Mouse (Mus musculus) adrenal gland, adult 8-10 months (tissue): ENCODE results near the gene H2-DMb2. TPM values are rescaled to one million over a fixed set of nuclear protein-coding genes. Genes with fewer than 3 reads are reported as not detected.

Source experiments
- DNase-seq: peaks from one replicate; pipeline ENCODE4 v3.0.0; 2022
- total RNA-seq, 4 experiments: library from RNA; stranded (reverse); gene quantifications; 2 replicates each; pipeline ENCODE4 v1.2.4; 2022

The H2-DMb2 gene
- total RNA-seq, 4 experiments from 2014 or later, result 2.0 to 4.5 (median 4.0) TPM

GRCm38 (mm10) chr17:34119249-34120179 lies 23.6 kb upstream of the H2-DMb2 start, which contains the start of gene H2-DMa:
TSS of gene H2-DMa (plus strand) at chr17:34119541.
- DNase-seq, result peak; percentile 98

- peak; percentile 82 for DNase-seq
Observed at GRCm38 (mm10) chr17:34120180-34120723, 22.9 kb upstream of the H2-DMb2 start.

GRCm38 (mm10) chr17:34120814-34121171 lies 22.3 kb upstream of the H2-DMb2 start:
- DNase-seq, result peak; percentile 73

- peak; percentile 91 for DNase-seq
Observed at GRCm38 (mm10) chr17:34121172-34121878, 21.8 kb upstream of the H2-DMb2 start.

- DNase-seq, result peak; percentile 75
Observed at GRCm38 (mm10) chr17:34121879-34122187, 21.3 kb upstream of the H2-DMb2 start.

GRCm38 (mm10) chr17:34122188-34122984 lies 20.7 kb upstream of the H2-DMb2 start, which contains the start of gene Brd2:
TSS of gene Brd2 (minus strand) at chr17:34122634.
- DNase-seq, result peak; percentile 96

- no peak for DNase-seq
Observed at GRCm38 (mm10) chr17:34123111-34123510, 20.0 kb upstream of the H2-DMb2 start.

GRCm38 (mm10) chr17:34123518-34123917 lies 19.6 kb upstream of the H2-DMb2 start:
- DNase-seq, result no peak

GRCm38 (mm10) chr17:34124649-34125048 lies 18.5 kb upstream of the H2-DMb2 start:
- no peak for DNase-seq

GRCm38 (mm10) chr17:34126826-34127420 lies 16.2 kb upstream of the H2-DMb2 start:
- DNase-seq, result no peak

GRCm38 (mm10) chr17:34127475-34127874 lies 15.6 kb upstream of the H2-DMb2 start:
- DNase-seq, result no peak

- no peak for DNase-seq
Observed at GRCm38 (mm10) chr17:34128264-34128937, 14.7 kb upstream of the H2-DMb2 start.

- no peak for DNase-seq
Observed at GRCm38 (mm10) chr17:34128944-34129791, 13.9 kb upstream of the H2-DMb2 start.

GRCm38 (mm10) chr17:34130073-34130947 lies 12.8 kb upstream of the H2-DMb2 start:
- no peak for DNase-seq

- no peak for DNase-seq
Observed at GRCm38 (mm10) chr17:34131911-34132310, 11.2 kb upstream of the H2-DMb2 start.

GRCm38 (mm10) chr17:34133289-34133688 lies 9.8 kb upstream of the H2-DMb2 start:
- DNase-seq, result no peak

- DNase-seq, result no peak
Observed at GRCm38 (mm10) chr17:34134451-34134850, 8.7 kb upstream of the H2-DMb2 start.

- DNase-seq, result peak; percentile 96
Observed at GRCm38 (mm10) chr17:34135297-34136224, 7.5 kb upstream of the H2-DMb2 start.
